Mouse (Mus musculus) heart, postnatal 10 days (tissue): Measurements from ENCODE around the gene Rnf13. TPM values are rescaled to one million over a fixed set of nuclear protein-coding genes. Genes with fewer than 3 reads are reported as not detected.

Experiments
- DNase-seq, 2 experiments: peaks; one replicate each; pipeline ENCODE4 v3.0.0; 2021
- intact Hi-C: fragments of 180-260 bp; cut with DNase I; formaldehyde crosslinking; loops from one replicate; pipeline ENCODE4 v1.15.1; 2025
- total RNA-seq, 2 experiments: library from RNA; stranded (reverse); gene quantifications; 2 replicates each; pipeline ENCODE4 v1.2.3; 2021

Gene Rnf13
- total RNA-seq, 2 experiments from 2014 or later: 42.0 to 51.5 TPM

GRCm38 (mm10) chr3:57843775-57844174 lies 107.9 kb downstream of the Rnf13 start:
- peak in 1 of 2 experiments; percentile 18 for DNase-seq
- intact Hi-C loops: loop anchor here (1.0 to 5.0 kb wide), 2 partner anchors 279 to 649 kb away; no protein-coding TSS in a partner anchor

GRCm38 (mm10) chr3:57845786-57846661 lies 110.2 kb downstream of the Rnf13 start:
- intact Hi-C loops: loop anchor here (5.0 kb wide), 3 partner anchors 109 to 681 kb away; partner anchors contain the start of genes Eif2a, Rnf13 and Serp1
- DNase-seq: peak; percentile 24 to 34

GRCm38 (mm10) chr3:57846662-57846911 lies 110.7 kb downstream of the Rnf13 start:
- DNase-seq: no peak
- intact Hi-C loops: loop anchor here (5.0 kb wide), 3 partner anchors 109 to 681 kb away; partner anchors contain the start of genes Eif2a, Rnf13 and Serp1

GRCm38 (mm10) chr3:57846912-57847759 lies 111.3 kb downstream of the Rnf13 start:
- intact Hi-C loops: loop anchor here (5.0 kb wide), 3 partner anchors 110 to 680 kb away; partner anchors contain the start of genes Eif2a, Rnf13 and Serp1

GRCm38 (mm10) chr3:57847760-57848185 lies 111.9 kb downstream of the Rnf13 start, which contains the start of gene Pfn2:
Pfn2 (minus strand) TSS chr3:57848079.
- peak; percentile 80 to 83 for DNase-seq
- intact Hi-C loops: loop anchor here (5.0 kb wide), 3 partner anchors 110 to 680 kb away; partner anchors contain the start of genes Eif2a, Rnf13 and Serp1

More at GRCm38 (mm10) chr3:57846912-57847759, 111.3 kb downstream of the Rnf13 start:
- DNase-seq: peak; percentile 66 to 68

GRCm38 (mm10) chr3:57882945-57883344 lies 147.1 kb downstream of the Rnf13 start:
- intact Hi-C loops: no loop called here
- no peak for DNase-seq

Other genes with a start within 250 kb of the Rnf13 start
- gene Wwtr1, start 160.2 kb upstream of the Rnf13 start, total RNA-seq: 10 to 100 TPM; 81.0 to 83.0 TPM
- 10 to 100 TPM; 17.9 to 19.9 TPM for gene Commd2, start 84.3 kb upstream of the Rnf13 start, total RNA-seq
- gene Ankub1, start 43.3 kb upstream of the Rnf13 start, total RNA-seq: not detected
- gene Pfn2, start 112.0 kb downstream of the Rnf13 start, total RNA-seq: 10 to 100 TPM; 30.1 to 35.2 TPM